Mouse (Mus musculus): ENCODE measurements around the gene Dync2li1. TPM values are rescaled to one million over a fixed set of nuclear protein-coding genes. Genes with fewer than 3 reads are reported as not detected.

The Dync2li1 gene
- polyA plus RNA-seq, 1 experiment from 2014 or later, result 24.7 TPM

DNA sequence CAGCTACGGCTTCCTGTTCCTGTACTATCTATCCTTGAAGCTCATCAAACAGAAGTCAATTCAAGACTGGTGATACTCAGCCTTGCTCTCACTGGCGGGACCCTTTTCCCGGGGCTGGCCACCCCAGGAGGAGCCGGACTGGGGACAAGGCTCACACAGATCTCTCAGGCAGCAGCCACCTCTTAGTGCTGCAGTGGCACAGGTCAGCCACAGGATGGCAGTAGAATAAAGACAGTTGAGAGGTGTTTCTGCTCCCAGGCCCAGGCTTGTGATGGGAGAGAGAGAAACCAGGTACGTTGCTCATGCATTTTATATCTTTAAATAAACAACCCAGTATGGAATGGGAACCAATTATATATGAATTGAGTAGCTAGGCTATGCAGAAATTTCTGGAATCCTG is 72.4 kb downstream of the Dync2li1 start:
- Histone ChIP-seq H3K4me1 (replicated peaks) (peaks cover 11% of the 10 kb centered on the region; the same call in 1 of the 2 replicates), H3K9me3 (no peaks in the 10 kb centered on the region), H3K27me3 (replicated peaks) (no peaks in the 10 kb centered on the region), H3K4me3 (replicated peaks) (no peak overlapping the region), H3K4me2 (replicated peaks) (no peak overlapping the region), H3K36me3 (no peaks in the 10 kb centered on the region), H3K9ac (no peak overlapping the region), H3K27ac (no peak overlapping the region)
- 26% methylated on average over 5 of the region's 5 CpGs for WGBS
- ATAC-seq, result peak; percentile 70

Other genes with a start within 250 kb of the Dync2li1 start
- 6.3 and 6.9 TPM in 2 replicates for gene Thada, start 160.3 kb upstream of the Dync2li1 start, polyA plus RNA-seq (2015; fragmentation: Nextera tagmentation; extraction: Ambion mirVana)
- 7.4 and 8.0 TPM in 2 replicates for gene Plekhh2, start 114.6 kb upstream of the Dync2li1 start, polyA plus RNA-seq (2015; fragmentation: Nextera tagmentation; extraction: Ambion mirVana)
- gene Abcg8, start 49.8 kb downstream of the Dync2li1 start, polyA plus RNA-seq (2015; fragmentation: Nextera tagmentation; extraction: Ambion mirVana), result 0.30 and 0.57 TPM in 2 replicates
- gene Abcg5, start 56.5 kb downstream of the Dync2li1 start, polyA plus RNA-seq (2015; fragmentation: Nextera tagmentation; extraction: Ambion mirVana), result 2.3 and 3.4 TPM in 2 replicates
- gene Lrpprc, start 164.3 kb downstream of the Dync2li1 start, polyA plus RNA-seq (2015; fragmentation: Nextera tagmentation; extraction: Ambion mirVana), result 56.7 and 57.0 TPM in 2 replicates